Mouse (Mus musculus) midbrain, embryonic 10.5 days (tissue): ENCODE data around the gene Amz1. TPM values are rescaled to one million over a fixed set of nuclear protein-coding genes. Genes with fewer than 3 reads are reported as not detected.

ENCODE experiments used
- DNase-seq: peaks from one replicate; pipeline ENCODE4 v3.0.0-alpha.2; 2017; ENCODE audit warnings: low spot score
- H3K27ac ChIP-seq: fragments of 300-500 bp; sonication (generic); replicated peaks from 2 replicates; pipeline ENCODE4 v1.5.1; 2016; ENCODE audit warnings: mild to moderate bottlenecking
- H3K27me3 ChIP-seq: fragments of 300-500 bp; sonication (generic); 2 replicates; pipeline ENCODE4 v1.6.1; 2016; ENCODE audit warnings: low read depth, mild to moderate bottlenecking; ENCODE audit not compliant: poor library complexity, severe bottlenecking
- H3K36me3 ChIP-seq: fragments of 300-500 bp; sonication (generic); 2 replicates; pipeline ENCODE4 v1.6.1; 2016; ENCODE audit warnings: mild to moderate bottlenecking, moderate library complexity
- H3K4me1 ChIP-seq: fragments of 300-500 bp; sonication (generic); 2 replicates; pipeline ENCODE4 v1.6.1; 2016
- H3K4me3 ChIP-seq: fragments of 300-500 bp; sonication (generic); 2 replicates; pipeline ENCODE4 v1.5.1; 2016; ENCODE audit warnings: mild to moderate bottlenecking, moderate library complexity
- H3K9me3 ChIP-seq: fragments of 300-500 bp; sonication (generic); replicated peaks from 2 replicates; pipeline ENCODE4 v1.6.1; 2016; ENCODE audit warnings: mild to moderate bottlenecking
- WGBS: fragments of 180-500 bp; shearing (Covaris S2); methylation state at CpG from one replicate; pipeline ENCODE4 v1.1.7; 2016; 5-methylcytosine and 5-hydroxymethylcytosine counted together
- polyA plus RNA-seq: library from polyadenylated mRNA; unstranded; fragments of >200 nt; fragmentation: Nextera tagmentation; extraction: Ambion mirVana; gene quantifications from 2 replicates; pipeline ENCODE4 v1.2.1, GENCODE M21; 2016

Amz1 gene
- polyA plus RNA-seq, 1 experiment from 2014 or later = 0.78 TPM

- H3K27me3 ChIP-seq = no peaks in the 10 kb centered on the region
- no peaks in the 10 kb centered on the region for H3K9me3 ChIP-seq
- peaks cover 30% of the 10 kb centered on the region for H3K36me3 ChIP-seq
- peaks cover 58% of the 10 kb centered on the region for H3K4me1 ChIP-seq
- WGBS = 69% methylated on average over 19 of the region's 19 CpGs
- H3K4me3 ChIP-seq = peak overlapping the region; percentile 85
- DNase-seq = peak; percentile 24
- H3K27ac ChIP-seq = peak overlapping the region; percentile 94
Measured at GRCm38 (mm10) chr5:140702618-140703175, 21.2 kb upstream of the Amz1 start.

- peak overlapping the region; percentile 75 for H3K4me3 ChIP-seq
- peaks cover 54% of the 10 kb centered on the region for H3K4me1 ChIP-seq
- WGBS = 40% methylated on average over 17 of the region's 17 CpGs
- peaks cover 30% of the 10 kb centered on the region for H3K36me3 ChIP-seq
- peak overlapping the region; percentile 97 for H3K27ac ChIP-seq
- no peaks in the 10 kb centered on the region for H3K27me3 ChIP-seq
- H3K9me3 ChIP-seq = no peaks in the 10 kb centered on the region
- DNase-seq = peak; percentile 23
Measured at GRCm38 (mm10) chr5:140703480-140704377, 20.2 kb upstream of the Amz1 start.

DNA sequence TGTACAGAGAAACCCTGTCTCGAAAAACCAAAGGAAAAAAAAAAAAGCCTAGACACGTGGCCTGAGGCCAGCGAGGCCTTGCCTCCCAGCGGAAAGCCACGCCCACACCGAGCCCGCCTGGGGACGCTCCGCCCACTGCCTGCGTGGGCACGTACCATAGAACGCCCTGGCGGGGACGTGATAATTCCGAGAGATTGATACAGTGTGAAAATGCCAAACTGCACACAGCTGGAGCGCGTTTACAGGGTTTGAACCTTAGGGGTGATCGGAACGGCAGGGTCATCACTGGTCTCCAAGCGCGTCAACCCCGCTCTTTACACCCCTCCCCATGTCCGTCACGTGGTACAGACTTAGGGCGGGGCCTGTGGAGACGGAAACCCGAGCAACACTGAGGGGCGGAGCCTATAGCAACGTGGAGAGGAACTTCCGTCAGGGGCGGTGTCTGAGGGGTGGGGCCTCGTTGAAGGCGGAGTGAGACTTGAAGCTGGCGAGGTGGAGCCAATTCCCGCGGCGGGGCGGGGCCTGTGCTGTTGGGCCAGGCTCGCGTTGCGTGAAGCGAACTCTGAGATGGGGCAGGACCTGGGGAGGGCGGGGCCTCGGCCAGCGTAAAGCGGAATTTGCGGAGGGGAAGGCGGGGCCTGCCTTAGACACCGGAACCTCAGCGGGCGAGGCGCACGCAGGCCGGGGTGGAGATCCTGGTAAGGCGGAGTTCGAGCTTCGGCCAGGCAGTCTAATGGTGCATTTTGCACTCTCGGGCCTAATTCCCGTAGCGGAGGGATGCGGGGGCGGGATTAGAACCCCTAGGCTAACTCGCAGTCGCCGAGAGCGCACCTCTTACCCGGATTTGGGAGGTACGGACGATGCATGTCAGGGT lies 19.3 kb upstream of the Amz1 start, which contains the start of gene Brat1:
Brat1 (plus strand) TSS at position 634 of the 874 bp plus-strand sequence.
- H3K27ac ChIP-seq = peak within 1 kb of the TSS; percentile 97
- H3K4me3 ChIP-seq = peak within 1 kb of the TSS; percentile 75
- under 1% methylated on average over 69 of the region's 69 CpGs for WGBS
- H3K27me3 ChIP-seq = no peaks in the 10 kb centered on the region
- H3K9me3 ChIP-seq = no peaks in the 10 kb centered on the region
- DNase-seq = peak; percentile 100
- peaks cover 52% of the 10 kb centered on the region for H3K4me1 ChIP-seq
- peaks cover 25% of the 10 kb centered on the region for H3K36me3 ChIP-seq

GRCm38 (mm10) chr5:140705501-140706171 lies 18.3 kb upstream of the Amz1 start:
- H3K4me1 ChIP-seq = peaks cover 42% of the 10 kb centered on the region
- 70% methylated on average over 7 of the region's 7 CpGs for WGBS
- H3K9me3 ChIP-seq = no peaks in the 10 kb centered on the region
- no peak for DNase-seq
- H3K27me3 ChIP-seq = no peaks in the 10 kb centered on the region
- H3K27ac ChIP-seq = peak overlapping the region; percentile 97
- peaks cover 31% of the 10 kb centered on the region for H3K36me3 ChIP-seq
- peak overlapping the region; percentile 75 for H3K4me3 ChIP-seq

GRCm38 (mm10) chr5:140710315-140710714 lies 13.6 kb upstream of the Amz1 start:
- Histone ChIP-seq H3K27me3 (no peaks in the 10 kb centered on the region), H3K36me3 (peaks cover 77% of the 10 kb centered on the region), H3K4me3 (no peak overlapping the region), H3K4me1 (peaks cover 9% of the 10 kb centered on the region), H3K9me3 (no peaks in the 10 kb centered on the region), H3K27ac (no peak overlapping the region)
- 90% methylated on average over 6 of the region's 6 CpGs for WGBS
- DNase-seq = no peak

DNA sequence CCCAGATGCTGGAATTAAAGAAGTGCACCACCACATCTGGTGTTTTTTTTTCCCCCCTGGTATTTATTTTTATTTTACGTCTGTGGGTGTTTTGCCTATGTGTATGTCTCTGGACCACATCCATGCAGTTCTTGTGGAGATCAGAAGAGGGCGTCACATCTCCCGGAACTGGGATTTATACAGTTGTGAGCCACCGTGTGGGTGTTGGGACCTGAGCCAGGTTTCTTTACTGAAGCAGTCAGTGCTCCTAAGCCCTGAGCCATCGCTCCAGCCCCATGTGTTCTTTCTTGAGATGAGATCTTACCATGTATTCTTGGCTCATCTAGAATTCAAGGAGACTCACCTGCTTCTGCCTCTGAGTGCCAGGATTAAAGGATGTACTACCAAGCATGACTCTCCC lies 12.9 kb upstream of the Amz1 start:
- H3K27ac ChIP-seq = no peak overlapping the region
- 87% methylated on average over 5 of the region's 5 CpGs for WGBS
- no peak overlapping the region for H3K4me3 ChIP-seq
- H3K4me1 ChIP-seq = peaks cover 2% of the 10 kb centered on the region
- H3K36me3 ChIP-seq = peaks cover 85% of the 10 kb centered on the region
- H3K9me3 ChIP-seq = no peaks in the 10 kb centered on the region
- no peaks in the 10 kb centered on the region for H3K27me3 ChIP-seq
- no peak for DNase-seq

DNA sequence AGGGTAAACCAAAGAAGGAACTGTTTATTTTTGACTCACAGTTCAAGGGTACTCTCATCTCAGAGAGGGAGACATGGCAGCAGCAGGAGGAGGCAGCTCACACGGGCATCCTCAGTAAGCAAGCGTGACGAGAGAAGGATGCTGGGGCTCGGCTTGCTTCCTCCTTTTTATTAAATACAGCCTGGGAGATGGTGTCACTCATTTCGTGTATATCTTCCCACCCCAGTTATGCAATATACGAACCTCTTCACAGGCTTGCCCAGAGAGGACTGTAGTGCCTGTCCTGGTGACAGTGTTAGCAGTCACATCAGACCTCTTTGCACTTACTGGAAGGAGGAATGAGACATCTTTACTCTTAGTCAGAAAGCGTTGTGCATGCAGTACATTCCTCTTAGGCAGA lies 3.2 kb upstream of the Amz1 start:
- Histone ChIP-seq H3K27ac (no peak overlapping the region), H3K27me3 (no peaks in the 10 kb centered on the region), H3K36me3 (peaks cover 45% of the 10 kb centered on the region), H3K9me3 (no peaks in the 10 kb centered on the region; the same call in 1 of the 2 replicates), H3K4me1 (no peaks in the 10 kb centered on the region), H3K4me3 (no peak overlapping the region)
- no peak for DNase-seq
- WGBS = 87% methylated on average over 7 of the region's 7 CpGs

DNA sequence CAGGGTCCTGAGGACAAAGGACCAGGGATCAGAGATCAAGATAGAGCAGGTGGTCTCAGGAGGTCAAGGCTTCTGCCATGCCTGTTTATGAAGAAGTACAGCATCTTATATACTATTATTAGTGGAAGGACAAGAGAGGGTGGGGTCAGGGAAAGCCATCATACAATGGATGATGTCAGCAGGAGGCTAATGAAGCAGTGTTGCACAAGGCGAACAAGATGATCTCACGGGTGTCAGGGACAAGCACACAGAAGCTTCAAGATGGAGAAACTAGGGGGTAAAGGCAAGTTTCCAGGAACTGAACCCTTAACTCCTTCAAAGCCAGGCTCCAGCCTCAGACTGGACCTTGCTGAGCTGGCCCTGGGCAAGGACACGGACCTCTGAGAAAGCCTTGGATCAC lies 1.8 kb upstream of the Amz1 start:
- H3K9me3 ChIP-seq = no peaks in the 10 kb centered on the region; the same call in 1 of the 2 replicates
- H3K27ac ChIP-seq = no peak overlapping the region
- no peak for DNase-seq
- H3K27me3 ChIP-seq = no peaks in the 10 kb centered on the region
- no peaks in the 10 kb centered on the region for H3K4me1 ChIP-seq
- no peak overlapping the region for H3K4me3 ChIP-seq
- peaks cover 32% of the 10 kb centered on the region for H3K36me3 ChIP-seq
- 84% methylated on average over 3 of the region's 3 CpGs for WGBS

DNA sequence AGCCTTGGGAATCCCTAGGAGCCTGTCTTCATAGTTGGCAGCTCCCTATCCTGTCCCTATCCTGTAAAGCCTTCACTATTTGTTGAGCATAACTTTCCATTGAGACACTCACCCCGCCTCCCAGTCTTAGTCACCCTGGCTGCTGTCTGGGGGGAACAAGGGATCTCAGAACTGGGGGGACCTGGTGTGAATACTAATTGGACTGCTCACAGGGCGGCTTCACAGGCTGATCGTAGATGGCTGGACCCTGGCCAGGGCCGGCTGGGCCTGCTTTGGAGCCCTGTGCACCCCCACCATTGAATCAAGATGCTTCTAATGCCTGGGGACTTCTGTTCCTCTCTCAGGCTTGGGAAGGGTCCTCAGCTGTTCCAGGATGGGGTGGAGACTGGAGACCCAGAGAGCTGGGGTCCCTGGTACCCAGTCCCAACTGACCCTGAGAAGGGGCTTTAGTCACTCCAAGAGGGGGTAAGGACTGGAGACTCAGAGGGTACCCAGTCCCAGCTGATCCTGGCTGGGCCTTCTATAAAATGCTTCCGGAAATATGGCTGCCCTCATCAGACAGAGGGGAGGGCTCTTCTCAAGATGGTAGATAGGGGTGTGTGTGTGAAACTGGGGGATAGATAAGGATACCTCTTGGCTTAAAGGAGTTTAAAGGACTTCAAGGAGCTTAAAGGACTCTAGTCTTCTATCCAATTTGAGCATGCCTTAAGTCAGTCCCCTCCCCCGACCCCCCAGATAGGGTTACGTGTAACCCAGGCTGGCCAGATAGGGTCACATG lies 2.3 kb downstream of the Amz1 start:
- no peak for DNase-seq
- 90% methylated on average over 7 of the region's 7 CpGs for WGBS
- Histone ChIP-seq H3K4me3 (no peak overlapping the region), H3K27me3 (no peaks in the 10 kb centered on the region), H3K9me3 (no peaks in the 10 kb centered on the region), H3K27ac (peak overlapping the region; percentile 23; the same call in 1 of the 2 replicates), H3K4me1 (no peaks in the 10 kb centered on the region), H3K36me3 (no peaks in the 10 kb centered on the region)

DNA sequence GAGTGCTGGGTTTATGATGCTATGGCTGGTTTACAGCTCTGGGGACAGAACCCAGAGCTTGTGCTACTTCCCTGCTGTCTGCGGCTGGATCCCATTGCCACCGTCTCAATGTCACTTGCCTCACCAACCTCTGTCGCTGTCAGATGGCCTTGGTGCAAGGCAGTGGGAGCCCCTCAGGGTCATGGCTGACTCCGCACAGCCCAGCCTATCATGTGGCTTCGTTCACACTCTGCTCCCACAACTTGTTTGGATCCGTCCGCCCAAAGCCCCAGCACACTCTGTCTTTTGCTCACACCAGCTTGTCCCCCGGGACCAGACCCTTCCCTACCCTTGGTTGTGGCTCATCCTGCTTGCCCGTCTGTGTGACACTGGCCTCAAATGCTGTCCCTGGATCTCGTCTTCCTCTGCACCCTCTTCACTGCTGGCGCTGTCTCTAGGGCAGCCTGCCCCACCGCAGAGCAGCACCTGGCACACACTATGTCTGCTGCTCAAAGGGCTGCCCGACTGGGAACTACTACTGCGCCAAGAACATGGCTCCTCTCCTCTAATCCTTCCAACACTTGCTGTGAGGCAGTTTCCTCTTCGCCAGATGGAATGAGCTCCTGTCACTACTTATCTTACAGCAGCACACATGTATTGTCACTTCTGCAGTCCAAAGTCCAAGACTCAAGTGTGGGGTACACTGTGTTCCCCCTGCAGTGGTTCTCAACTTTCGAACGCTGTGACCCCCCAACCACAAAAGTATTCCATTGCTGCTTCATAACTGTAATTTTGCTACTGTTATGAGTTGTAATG lies 3.2 kb downstream of the Amz1 start:
- H3K27me3 ChIP-seq = no peaks in the 10 kb centered on the region
- H3K4me3 ChIP-seq = no peak overlapping the region
- H3K27ac ChIP-seq = no peak overlapping the region
- no peaks in the 10 kb centered on the region for H3K4me1 ChIP-seq
- H3K36me3 ChIP-seq = no peaks in the 10 kb centered on the region
- 87% methylated on average over 17 of the region's 17 CpGs for WGBS
- H3K9me3 ChIP-seq = no peaks in the 10 kb centered on the region
- DNase-seq = no peak
